Mouse (Mus musculus) neural tube, embryonic 11.5 days (tissue): ENCODE measurements at regions not wholly inside any gene's neighbourhood (a gene's known extent, or its start where the extent isn't known, plus 50 kb on each side); places are given as distances from the start of the nearest gene placed in this dataset.
"Not testable (repeated sequence)": the region's sequence is repeated elsewhere in the genome, so short reads cannot be mapped to it uniquely, and the experiment has no call there.

Experiments used
- ATAC-seq: fragments of 200-750 bp; cut with Nextera tagmentation; 2 replicates; pipeline ENCODE4 v1.8.0; 2017; ENCODE audit warnings: moderate number of reproducible peaks, mild to moderate bottlenecking, moderate TSS enrichment, moderate library complexity; ENCODE audit not compliant: insufficient read depth, low FRiP score, low TSS enrichment
- DNase-seq: peaks from one replicate; pipeline ENCODE4 v3.0.0-alpha.2; 2015; ENCODE audit warnings: low spot score
- H3K27ac ChIP-seq: fragments of 300-500 bp; sonication (generic); 2 replicates; pipeline ENCODE4 v1.5.1; 2014; ENCODE audit warnings: low read depth, mild to moderate bottlenecking, low read length
- H3K27me3 ChIP-seq: fragments of 300-500 bp; sonication (generic); 2 replicates; pipeline ENCODE4 v1.6.1; 2014; ENCODE audit warnings: mild to moderate bottlenecking, low read length, mixed read lengths; ENCODE audit not compliant: control insufficient read depth, insufficient read depth
- H3K36me3 ChIP-seq: fragments of 300-500 bp; sonication (generic); 2 replicates; pipeline ENCODE4 v1.6.1; 2014; ENCODE audit warnings: mild to moderate bottlenecking, low read length, moderate library complexity, mixed read lengths; ENCODE audit not compliant: control insufficient read depth, insufficient read depth
- H3K4me1 ChIP-seq: fragments of 300-500 bp; sonication (generic); 2 replicates; pipeline ENCODE4 v1.6.1; 2014; ENCODE audit warnings: low read length, mixed read lengths; ENCODE audit not compliant: control insufficient read depth, insufficient read depth
- H3K4me2 ChIP-seq: fragments of 300-500 bp; sonication (generic); 2 replicates; pipeline ENCODE4 v1.6.1; 2014; ENCODE audit warnings: low read depth, mild to moderate bottlenecking, moderate library complexity
- H3K4me3 ChIP-seq: fragments of 300-500 bp; sonication (generic); 2 replicates; pipeline ENCODE4 v1.5.1; 2014; ENCODE audit warnings: low read depth, low read length
- H3K9ac ChIP-seq: fragments of 300-500 bp; sonication (generic); 2 replicates; pipeline ENCODE4 v1.6.1; 2014; ENCODE audit warnings: mild to moderate bottlenecking, low read length
- H3K9me3 ChIP-seq: fragments of 300-500 bp; sonication (generic); 2 replicates; pipeline ENCODE4 v1.6.1; 2016; ENCODE audit warnings: low read length; ENCODE audit not compliant: control insufficient read depth
- WGBS: fragments of 180-500 bp; shearing (Covaris S2); extraction: QIAGEN DNeasy Blood & Tissue Kit; methylation state at CpG from one replicate; pipeline ENCODE4 v1.1.7; 2014; 5-methylcytosine and 5-hydroxymethylcytosine counted together

DNA sequence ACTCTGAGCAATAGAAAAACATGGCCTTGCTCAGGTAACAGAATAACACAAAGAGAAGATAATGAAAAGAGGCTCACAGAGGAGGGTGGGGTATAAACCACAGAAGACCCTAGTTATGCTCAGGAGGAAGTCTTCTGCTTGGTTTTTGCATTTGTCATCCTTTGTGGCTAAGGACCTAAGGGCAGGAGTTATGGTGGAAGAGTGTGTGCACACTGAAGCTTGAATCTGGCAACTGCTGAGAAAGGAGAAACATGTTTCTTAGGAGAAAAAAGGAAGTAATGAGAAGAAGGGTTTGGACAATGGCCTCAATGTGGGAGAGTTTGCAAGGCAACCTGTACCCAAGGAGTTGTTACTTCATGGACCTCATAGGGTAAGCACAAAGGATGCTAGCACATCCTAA, 106.8 kb upstream of the Nyap2 start:
- no peak for DNase-seq
- no peak overlapping the region for H3K4me2 ChIP-seq
- H3K36me3 ChIP-seq: no peaks in the 10 kb centered on the region
- no peaks in the 10 kb centered on the region for H3K9me3 ChIP-seq
- no peak overlapping the region for H3K27ac ChIP-seq
- no peaks in the 10 kb centered on the region for H3K27me3 ChIP-seq
- H3K4me3 ChIP-seq: no peak overlapping the region
- H3K4me1 ChIP-seq: no peaks in the 10 kb centered on the region
- no peak overlapping the region for H3K9ac ChIP-seq
- ATAC-seq: no peak

DNA sequence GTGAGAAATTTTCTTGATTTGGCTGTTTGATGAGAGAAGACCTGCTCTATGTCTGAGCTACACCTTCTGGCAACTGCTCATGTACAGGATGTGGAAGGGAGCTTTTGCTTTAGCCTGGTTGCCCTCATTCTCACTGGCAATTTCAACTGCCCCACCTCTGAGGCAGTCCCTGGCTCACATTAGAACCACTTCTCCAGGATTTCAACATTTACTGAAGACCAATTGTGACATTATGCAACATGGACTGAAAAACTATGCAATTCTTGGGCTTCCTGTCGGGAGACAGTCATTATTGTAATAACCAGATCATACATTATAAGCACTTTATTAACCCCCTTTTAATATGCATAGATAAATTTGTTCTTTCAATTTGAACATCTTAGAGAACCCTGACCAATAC, 107.6 kb upstream of the Nyap2 start:
- WGBS: 83% methylated on average over 1 of the region's 1 CpGs
- H3K27ac ChIP-seq: no peak overlapping the region
- ATAC-seq (no peak), DNase-seq (no peak)
- H3K4me1 ChIP-seq: no peaks in the 10 kb centered on the region
- no peaks in the 10 kb centered on the region for H3K27me3 ChIP-seq
- no peak overlapping the region for H3K4me2 ChIP-seq
- H3K4me3 ChIP-seq: no peak overlapping the region
- H3K9me3 ChIP-seq: no peaks in the 10 kb centered on the region
- H3K9ac ChIP-seq: no peak overlapping the region
- H3K36me3 ChIP-seq: no peaks in the 10 kb centered on the region

DNA sequence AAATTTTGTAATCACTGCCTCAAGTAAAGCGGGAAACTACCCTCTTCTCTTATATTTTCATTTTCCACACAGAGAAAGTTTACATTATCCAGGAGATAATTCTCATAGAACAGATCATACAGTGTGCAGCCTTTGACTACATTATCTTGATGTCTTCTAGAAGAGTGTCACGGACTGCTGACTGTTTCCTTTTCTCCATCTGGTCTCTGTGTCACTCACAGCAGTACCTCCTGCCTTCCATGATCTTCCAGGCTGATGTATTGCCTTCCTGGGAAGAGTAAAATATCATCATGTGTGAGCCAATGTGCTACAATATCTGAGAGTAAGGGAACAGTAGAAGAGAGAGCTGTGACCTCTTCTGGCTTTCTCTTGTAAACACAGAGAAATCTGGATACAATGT, 111.0 kb upstream of the Nyap2 start:
- H3K9me3 ChIP-seq: no peaks in the 10 kb centered on the region
- no peak overlapping the region for H3K27ac ChIP-seq
- 74% methylated on average over 2 of the region's 2 CpGs for WGBS
- no peak for DNase-seq
- no peaks in the 10 kb centered on the region for H3K4me1 ChIP-seq
- no peaks in the 10 kb centered on the region for H3K36me3 ChIP-seq
- ATAC-seq: no peak
- no peak overlapping the region for H3K4me3 ChIP-seq
- H3K4me2 ChIP-seq: no peak overlapping the region
- H3K9ac ChIP-seq: no peak overlapping the region
- H3K27me3 ChIP-seq: no peaks in the 10 kb centered on the region

DNA sequence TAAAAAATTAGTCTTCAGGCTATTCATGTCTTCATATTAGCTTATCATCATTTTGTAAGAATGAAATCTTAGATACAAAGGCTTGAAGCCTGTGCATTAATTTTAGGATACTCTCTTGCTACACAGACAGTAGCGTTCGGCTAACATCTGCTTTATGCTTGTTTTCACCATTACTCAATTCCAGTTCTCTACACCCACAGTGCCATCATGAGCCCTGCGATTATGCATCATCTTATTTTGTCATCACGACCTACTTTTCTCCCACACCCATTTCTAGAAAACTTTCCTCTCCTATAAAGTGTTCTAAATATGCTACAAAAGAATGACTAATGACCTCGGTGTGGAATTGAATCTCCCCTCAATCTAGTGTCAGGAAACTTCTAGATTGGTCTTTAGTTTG, 112.4 kb upstream of the Nyap2 start:
- Histone ChIP-seq H3K4me3 (no peak overlapping the region), H3K4me1 (no peaks in the 10 kb centered on the region), H3K9ac (no peak overlapping the region), H3K36me3 (no peaks in the 10 kb centered on the region), H3K4me2 (no peak overlapping the region), H3K9me3 (no peaks in the 10 kb centered on the region), H3K27ac (no peak overlapping the region), H3K27me3 (no peaks in the 10 kb centered on the region)
- 89% methylated on average over 5 of the region's 5 CpGs for WGBS
- DNase-seq (no peak), ATAC-seq (no peak)

DNA sequence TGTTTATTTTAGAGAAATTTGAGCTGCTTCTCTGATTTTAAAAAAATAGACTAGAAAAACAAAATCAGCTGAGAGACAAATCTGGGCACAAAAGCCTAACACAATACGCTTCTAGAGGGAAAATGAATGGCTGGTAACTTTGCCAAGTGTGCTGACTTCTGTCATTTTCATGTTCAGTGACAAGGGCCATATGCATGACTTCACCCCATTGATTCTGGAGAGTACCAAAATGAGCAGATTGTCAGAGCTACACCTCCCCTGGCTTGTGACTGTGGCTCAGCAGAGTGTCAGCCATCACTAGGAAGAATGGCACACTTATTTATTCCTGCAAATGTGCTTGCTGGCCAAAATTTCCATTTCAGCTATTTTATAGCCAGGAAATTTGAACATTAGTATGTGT, 112.9 kb upstream of the Nyap2 start:
- DNase-seq (no peak), ATAC-seq (no peak)
- Histone ChIP-seq H3K4me3 (no peak overlapping the region), H3K9me3 (no peaks in the 10 kb centered on the region), H3K9ac (no peak overlapping the region), H3K36me3 (no peaks in the 10 kb centered on the region), H3K4me1 (no peaks in the 10 kb centered on the region), H3K4me2 (no peak overlapping the region), H3K27me3 (no peaks in the 10 kb centered on the region), H3K27ac (no peak overlapping the region)
- 88% methylated on average over 1 of the region's 1 CpGs for WGBS

DNA sequence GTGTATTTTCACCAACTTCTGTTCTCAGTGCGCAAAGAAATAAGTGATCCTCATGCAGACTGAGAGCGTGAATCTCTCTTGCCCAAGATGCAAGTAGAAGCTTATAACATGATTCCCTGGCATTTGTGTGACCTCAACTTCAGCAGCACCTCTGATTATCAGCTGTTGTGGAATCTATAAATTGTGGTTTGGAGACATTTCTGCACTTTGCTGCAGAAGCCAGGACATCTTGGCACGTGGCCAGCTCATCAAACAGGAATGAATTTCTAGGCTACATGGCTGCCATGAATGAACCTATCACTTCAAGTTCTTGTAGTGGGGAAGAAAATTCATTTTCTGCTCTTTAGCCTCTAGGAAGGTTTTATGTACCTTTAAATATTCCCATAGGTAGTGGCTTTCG, 126.3 kb upstream of the Nyap2 start:
- no peak overlapping the region for H3K4me2 ChIP-seq
- H3K36me3 ChIP-seq: no peaks in the 10 kb centered on the region
- no peak overlapping the region for H3K9ac ChIP-seq
- WGBS: 93% methylated on average over 4 of the region's 4 CpGs
- no peak for ATAC-seq
- no peak for DNase-seq
- H3K9me3 ChIP-seq: no peaks in the 10 kb centered on the region
- no peak overlapping the region for H3K4me3 ChIP-seq
- no peak overlapping the region for H3K27ac ChIP-seq
- H3K4me1 ChIP-seq: no peaks in the 10 kb centered on the region
- H3K27me3 ChIP-seq: no peaks in the 10 kb centered on the region

DNA sequence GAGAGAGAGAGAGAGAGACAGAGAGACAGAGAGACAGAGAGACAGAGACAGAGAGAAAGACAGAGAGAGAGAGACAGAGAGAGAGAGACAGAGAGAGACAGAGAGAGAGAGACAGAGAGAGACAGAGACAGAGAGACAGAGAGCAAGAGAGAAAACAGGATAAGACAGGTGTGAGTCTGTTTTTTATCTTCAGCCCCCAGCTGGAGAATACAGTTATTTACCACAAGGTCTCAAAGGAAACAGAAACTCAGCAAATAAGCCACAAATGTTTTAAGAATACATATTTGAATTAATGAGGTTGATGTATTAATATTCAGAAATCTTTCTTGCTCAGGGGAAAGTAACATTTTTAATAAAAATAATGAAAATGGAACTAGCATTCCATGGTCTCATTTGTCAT, 130.7 kb upstream of the Nyap2 start:
- not testable (repeated sequence) for DNase-seq, H3K36me3 ChIP-seq, H3K9ac ChIP-seq, H3K9me3 ChIP-seq, H3K4me2 ChIP-seq, ATAC-seq, H3K4me3 ChIP-seq, H3K27me3 ChIP-seq, H3K27ac ChIP-seq, H3K4me1 ChIP-seq

DNA sequence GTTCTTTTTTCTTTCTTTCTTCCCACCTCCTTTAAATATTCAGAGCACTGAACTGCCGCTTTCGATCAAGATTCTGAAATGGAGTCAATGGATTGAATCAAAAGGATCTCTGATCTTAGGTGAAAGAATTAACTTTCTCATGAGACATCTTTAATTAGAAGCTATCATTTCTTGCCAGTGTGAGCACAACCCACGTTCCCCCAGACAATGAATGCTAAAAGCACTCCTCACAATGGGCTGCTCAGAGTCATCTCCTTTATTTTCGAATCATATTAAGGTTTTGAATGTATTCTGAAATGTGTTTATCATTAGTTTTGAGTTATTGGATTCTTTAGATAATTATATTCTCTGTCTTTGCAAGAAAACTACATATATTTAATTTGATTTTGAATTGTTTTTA, 137.4 kb upstream of the Nyap2 start:
- no peak overlapping the region for H3K4me2 ChIP-seq
- DNase-seq: no peak
- no peaks in the 10 kb centered on the region for H3K4me1 ChIP-seq
- 83% methylated on average over 4 of the region's 4 CpGs for WGBS
- no peaks in the 10 kb centered on the region for H3K27me3 ChIP-seq
- H3K27ac ChIP-seq: no peak overlapping the region
- H3K9me3 ChIP-seq: no peaks in the 10 kb centered on the region
- H3K9ac ChIP-seq: no peak overlapping the region
- H3K36me3 ChIP-seq: no peaks in the 10 kb centered on the region
- no peak for ATAC-seq
- H3K4me3 ChIP-seq: no peak overlapping the region

DNA sequence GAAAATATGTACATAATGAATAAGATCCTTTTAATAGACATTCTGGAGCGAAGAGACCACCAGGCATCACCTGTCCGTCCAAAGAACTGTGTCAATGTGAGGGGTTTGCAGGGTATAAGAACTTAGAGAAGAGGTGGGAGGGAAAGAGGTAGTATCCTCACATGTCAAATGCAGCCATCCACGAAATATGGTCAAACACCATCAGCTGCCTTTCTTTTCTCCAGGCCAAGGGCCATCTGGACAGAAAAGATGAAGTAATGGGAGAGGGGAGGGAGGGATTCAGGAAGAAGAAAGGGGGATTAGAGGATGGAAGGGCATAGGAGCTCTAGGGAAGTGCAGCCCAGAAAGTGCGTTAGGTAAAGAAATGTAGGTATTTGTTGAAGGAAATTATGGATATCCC, 141.0 kb upstream of the Dock10 start:
- Histone ChIP-seq H3K27me3 (no peaks in the 10 kb centered on the region), H3K9me3 (no peaks in the 10 kb centered on the region), H3K27ac (no peak overlapping the region), H3K4me2 (no peak overlapping the region), H3K36me3 (no peaks in the 10 kb centered on the region), H3K4me1 (no peaks in the 10 kb centered on the region), H3K9ac (no peak overlapping the region), H3K4me3 (no peak overlapping the region)
- no peak for ATAC-seq
- no peak for DNase-seq
- WGBS: 75% methylated on average over 4 of the region's 4 CpGs
